Mouse (Mus musculus): ENCODE measurements at regions not wholly inside any gene's neighbourhood (a gene's known extent, or its start where the extent isn't known, plus 50 kb on each side); places are given as distances from the start of the nearest gene placed in this dataset.
A peak's percentile ranks its signal among the peaks of the same experiment; 100 is the strongest.

DNA sequence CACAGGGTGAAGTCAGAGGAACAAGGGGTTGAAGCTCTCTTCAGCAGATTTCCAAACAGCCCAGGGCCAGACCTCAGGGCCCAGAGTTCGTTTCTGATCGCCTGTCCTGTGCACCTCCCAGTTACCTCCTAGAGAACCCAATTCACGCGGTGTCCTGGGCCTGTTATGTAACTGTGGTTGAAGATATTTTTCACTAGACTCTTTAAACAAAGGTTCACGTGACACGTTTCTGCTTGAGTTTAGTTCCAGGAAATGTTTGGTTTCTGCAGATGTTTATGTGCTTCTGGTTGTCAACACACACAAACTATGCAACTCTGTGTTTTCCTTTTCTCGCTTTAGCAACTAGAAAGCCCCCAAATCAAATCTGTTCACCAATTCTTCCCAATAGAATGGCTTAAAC lies 214.0 kb upstream of the Mkln1 start:
- no peak overlapping the region for H3K9ac ChIP-seq
- 79% methylated on average over 7 of the region's 7 CpGs for WGBS
- H3K36me3 ChIP-seq: no peaks in the 10 kb centered on the region
- H3K9me3 ChIP-seq: 0 out of 2 replicates have a peak, but pooled peaks cover 5% of the 10 kb centered on the region
- H3K27me3 ChIP-seq (replicated peaks): no peaks in the 10 kb centered on the region
- no peak overlapping the region for H3K4me3 ChIP-seq
- no peak overlapping the region for H3K4me2 ChIP-seq
- peaks cover 10% of the 10 kb centered on the region for H3K4me1 ChIP-seq
- no peak overlapping the region for H3K27ac ChIP-seq (replicated peaks)
- ATAC-seq (ENCODE audit: extremely low read depth, insufficient number of reproducible peaks, low FRiP score, low TSS enrichment): no peak

- H3K4me1 ChIP-seq: peaks cover 10% of the 10 kb centered on the region
These were observed 213.4 kb upstream of the Mkln1 start for GRCm38 (mm10) chr6:31185151-31185550.

GRCm38 (mm10) chr6:31188066-31188465 lies 210.5 kb upstream of the Mkln1 start:
- Histone ChIP-seq H3K9me3 (0 out of 2 replicates have a peak, but pooled peaks cover 5% of the 10 kb centered on the region), H3K27me3 (replicated peaks) (no peaks in the 10 kb centered on the region), H3K4me2 (no peak overlapping the region), H3K4me1 (peaks cover 13% of the 10 kb centered on the region), H3K9ac (no peak overlapping the region), H3K4me3 (no peak overlapping the region), H3K27ac (replicated peaks) (no peak overlapping the region), H3K36me3 (no peaks in the 10 kb centered on the region)
- no peak for ATAC-seq (ENCODE audit: extremely low read depth, insufficient number of reproducible peaks, low FRiP score, low TSS enrichment)
- 81% methylated on average over 1 of the region's 1 CpGs for WGBS

More at GRCm38 (mm10) chr6:31185151-31185550, 213.4 kb upstream of the Mkln1 start:
- H3K4me3 ChIP-seq: no peak overlapping the region
- H3K27me3 ChIP-seq (replicated peaks): no peaks in the 10 kb centered on the region
- WGBS: 76% methylated on average over 2 of the region's 2 CpGs
- H3K9me3 ChIP-seq: 0 out of 2 replicates have a peak, but pooled peaks cover 5% of the 10 kb centered on the region
- H3K4me2 ChIP-seq: no peak overlapping the region
- no peak overlapping the region for H3K9ac ChIP-seq
- ATAC-seq (ENCODE audit: extremely low read depth, insufficient number of reproducible peaks, low FRiP score, low TSS enrichment): no peak
- H3K27ac ChIP-seq (replicated peaks): no peak overlapping the region
- H3K36me3 ChIP-seq: no peaks in the 10 kb centered on the region

GRCm38 (mm10) chr6:31189060-31189459 lies 209.5 kb upstream of the Mkln1 start:
- Histone ChIP-seq H3K9ac (no peak overlapping the region), H3K4me2 (no peak overlapping the region), H3K9me3 (0 out of 2 replicates have a peak, but pooled peaks cover 1% of the 10 kb centered on the region), H3K4me3 (no peak overlapping the region), H3K27ac (replicated peaks) (no peak overlapping the region), H3K27me3 (replicated peaks) (no peaks in the 10 kb centered on the region), H3K36me3 (no peaks in the 10 kb centered on the region), H3K4me1 (peaks cover 16% of the 10 kb centered on the region)
- ATAC-seq (ENCODE audit: extremely low read depth, insufficient number of reproducible peaks, low FRiP score, low TSS enrichment): no peak
- 47% methylated on average over 7 of the region's 7 CpGs for WGBS

- no peak overlapping the region for H3K4me2 ChIP-seq
- no peaks in the 10 kb centered on the region for H3K36me3 ChIP-seq
- peaks cover 16% of the 10 kb centered on the region for H3K4me1 ChIP-seq
- ATAC-seq (ENCODE audit: extremely low read depth, insufficient number of reproducible peaks, low FRiP score, low TSS enrichment): no peak
- no peak overlapping the region for H3K4me3 ChIP-seq
- no peak overlapping the region for H3K9ac ChIP-seq
- no peaks in the 10 kb centered on the region for H3K9me3 ChIP-seq
- no peak overlapping the region for H3K27ac ChIP-seq (replicated peaks)
- H3K27me3 ChIP-seq (replicated peaks): no peaks in the 10 kb centered on the region
- WGBS: 68% methylated on average over 5 of the region's 5 CpGs
These were observed 208.5 kb upstream of the Mkln1 start for GRCm38 (mm10) chr6:31190070-31190469.

- H3K9ac ChIP-seq: no peak overlapping the region
- H3K27me3 ChIP-seq (replicated peaks): no peaks in the 10 kb centered on the region
- no peak overlapping the region for H3K27ac ChIP-seq (replicated peaks)
- no peaks in the 10 kb centered on the region for H3K36me3 ChIP-seq
- no peak overlapping the region for H3K4me3 ChIP-seq
- peaks cover 17% of the 10 kb centered on the region for H3K4me1 ChIP-seq
- ATAC-seq (ENCODE audit: extremely low read depth, insufficient number of reproducible peaks, low FRiP score, low TSS enrichment): no peak
- 40% methylated on average over 5 of the region's 5 CpGs for WGBS
- no peak overlapping the region; the same call in 1 of the 2 replicates for H3K4me2 ChIP-seq
- H3K9me3 ChIP-seq: no peaks in the 10 kb centered on the region
These were observed 207.7 kb upstream of the Mkln1 start for GRCm38 (mm10) chr6:31190628-31191373.

DNA sequence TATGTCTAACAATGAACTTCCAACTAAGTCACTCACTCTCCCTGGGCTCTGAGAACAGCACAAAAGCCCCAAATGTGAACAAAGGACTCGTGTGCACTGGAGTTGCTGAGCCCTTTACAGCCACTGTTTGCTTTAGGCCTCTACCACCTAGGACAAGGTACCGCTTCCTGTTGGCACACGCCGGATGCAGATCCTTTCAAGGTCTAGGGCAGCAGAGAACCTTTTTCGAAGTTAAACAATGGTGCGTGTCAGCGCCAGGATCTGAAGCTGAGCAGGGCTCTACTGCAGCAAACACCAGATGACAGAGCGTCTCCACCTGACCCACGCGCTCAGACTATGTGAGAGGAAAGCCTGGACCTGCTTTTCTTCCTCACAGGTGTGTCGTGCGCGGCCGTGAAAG lies 207.0 kb upstream of the Mkln1 start:
- Histone ChIP-seq H3K4me3 (no peak overlapping the region), H3K9me3 (no peaks in the 10 kb centered on the region), H3K4me2 (no peak overlapping the region), H3K9ac (no peak overlapping the region; the same call in 1 of the 2 replicates), H3K27ac (replicated peaks) (0 out of 2 replicates have a peak overlapping the region, but pooled peaks have one; percentile 14), H3K36me3 (no peaks in the 10 kb centered on the region), H3K27me3 (replicated peaks) (no peaks in the 10 kb centered on the region), H3K4me1 (peaks cover 22% of the 10 kb centered on the region)
- no peak for ATAC-seq (ENCODE audit: extremely low read depth, insufficient number of reproducible peaks, low FRiP score, low TSS enrichment)
- 72% methylated on average over 14 of the region's 14 CpGs for WGBS

DNA sequence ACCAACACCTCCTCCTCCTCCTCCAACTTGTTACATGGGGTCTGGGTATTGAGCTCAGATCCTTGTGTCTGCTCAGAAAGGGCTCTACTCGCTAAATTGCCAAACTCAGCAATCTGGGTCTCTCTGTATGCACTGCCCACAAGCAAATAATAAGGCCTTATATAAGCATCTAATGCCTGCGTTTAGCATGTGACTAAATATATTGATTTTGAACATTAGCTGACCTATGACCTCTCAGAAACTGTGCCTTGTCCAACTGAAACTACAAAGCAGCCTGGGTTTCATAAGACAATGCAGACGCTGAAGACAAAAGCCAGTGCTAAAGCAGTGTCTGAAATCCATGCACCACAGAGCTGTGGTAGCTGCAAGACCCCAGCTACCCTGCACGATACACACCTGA lies 206.3 kb upstream of the Mkln1 start:
- no peak overlapping the region for H3K4me2 ChIP-seq
- no peak overlapping the region for H3K27ac ChIP-seq (replicated peaks)
- H3K4me1 ChIP-seq: peaks cover 22% of the 10 kb centered on the region
- no peaks in the 10 kb centered on the region for H3K36me3 ChIP-seq
- H3K4me3 ChIP-seq: no peak overlapping the region
- 84% methylated on average over 4 of the region's 4 CpGs for WGBS
- no peaks in the 10 kb centered on the region for H3K27me3 ChIP-seq (replicated peaks)
- ATAC-seq (ENCODE audit: extremely low read depth, insufficient number of reproducible peaks, low FRiP score, low TSS enrichment): no peak
- H3K9me3 ChIP-seq: no peaks in the 10 kb centered on the region
- H3K9ac ChIP-seq: no peak overlapping the region

GRCm38 (mm10) chr6:31193202-31193601 lies 205.3 kb upstream of the Mkln1 start:
- ATAC-seq (ENCODE audit: extremely low read depth, insufficient number of reproducible peaks, low FRiP score, low TSS enrichment): no peak
- Histone ChIP-seq H3K27me3 (replicated peaks) (no peaks in the 10 kb centered on the region), H3K9me3 (no peaks in the 10 kb centered on the region), H3K9ac (no peak overlapping the region), H3K27ac (replicated peaks) (peak overlapping the region; percentile 42), H3K36me3 (no peaks in the 10 kb centered on the region), H3K4me3 (no peak overlapping the region), H3K4me1 (peaks cover 22% of the 10 kb centered on the region), H3K4me2 (no peak overlapping the region)
- 44% methylated on average over 5 of the region's 5 CpGs for WGBS

- no peak for ATAC-seq (ENCODE audit: extremely low read depth, insufficient number of reproducible peaks, low FRiP score, low TSS enrichment)
- Histone ChIP-seq H3K9me3 (no peaks in the 10 kb centered on the region), H3K4me2 (no peak overlapping the region), H3K4me1 (peaks cover 15% of the 10 kb centered on the region), H3K27me3 (replicated peaks) (no peaks in the 10 kb centered on the region), H3K27ac (replicated peaks) (no peak overlapping the region), H3K9ac (no peak overlapping the region), H3K36me3 (no peaks in the 10 kb centered on the region), H3K4me3 (no peak overlapping the region)
- WGBS: 43% methylated on average over 4 of the region's 4 CpGs
These were observed 200.8 kb upstream of the Mkln1 start for GRCm38 (mm10) chr6:31197631-31198338.

- H3K36me3 ChIP-seq: no peaks in the 10 kb centered on the region
- ATAC-seq (ENCODE audit: extremely low read depth, insufficient number of reproducible peaks, low FRiP score, low TSS enrichment): no peak
- H3K9ac ChIP-seq: no peak overlapping the region
- no peak overlapping the region for H3K27ac ChIP-seq (replicated peaks)
- H3K9me3 ChIP-seq: no peaks in the 10 kb centered on the region
- WGBS: 60% methylated on average over 8 of the region's 8 CpGs
- no peaks in the 10 kb centered on the region for H3K27me3 ChIP-seq (replicated peaks)
- H3K4me2 ChIP-seq: no peak overlapping the region
- H3K4me3 ChIP-seq: no peak overlapping the region
- H3K4me1 ChIP-seq: peaks cover 9% of the 10 kb centered on the region
These were observed 200.2 kb upstream of the Mkln1 start for GRCm38 (mm10) chr6:31198340-31198739.
